Mouse (Mus musculus) kidney, adult 2 months (tissue): ENCODE measurements around the gene Prnd. TPM values are rescaled to one million over a fixed set of nuclear protein-coding genes. Genes with fewer than 3 reads are reported as not detected.

Experiments
- DNase-seq: peaks from one replicate; pipeline ENCODE4 v3.0.0; 2021
- H3K27ac ChIP-seq: fragments of 200-500 bp; 2 replicates; pipeline ENCODE4 v1.5.1; 2012; ENCODE audit warnings: low read depth, low read length, control low read depth, inconsistent platforms; ENCODE audit not compliant: insufficient read depth
- H3K27me3 ChIP-seq: fragments of 200-500 bp; replicated peaks from 2 replicates; pipeline ENCODE4 v1.6.1; 2012; ENCODE audit warnings: mild to moderate bottlenecking, moderate library complexity, low read length, inconsistent platforms; ENCODE audit not compliant: control insufficient read depth, insufficient read depth
- H3K36me3 ChIP-seq: fragments of 200-500 bp; 2 replicates; pipeline ENCODE4 v1.6.1; 2012; ENCODE audit warnings: mild to moderate bottlenecking, moderate library complexity, low read length, inconsistent platforms; ENCODE audit not compliant: control insufficient read depth, insufficient read depth
- H3K4me1 ChIP-seq: fragments of 200-500 bp; 2 replicates; pipeline ENCODE4 v1.6.1; 2011; ENCODE audit warnings: low read length; ENCODE audit not compliant: control insufficient read depth, insufficient read depth
- H3K4me3 ChIP-seq: fragments of 200-500 bp; 2 replicates; pipeline ENCODE4 v1.5.1; 2011; ENCODE audit warnings: mild to moderate bottlenecking, low read depth, low read length, control low read depth; ENCODE audit not compliant: insufficient read depth
- CTCF ChIP-seq: fragments of 200-500 bp; conservative IDR thresholded peaks from 2 replicates; pipeline ENCODE4 v1.5.1; 2011; ENCODE audit warnings: low read depth, mild to moderate bottlenecking, control low read depth, low read length, moderate library complexity, mixed read lengths; ENCODE audit not compliant: insufficient read depth, insufficient read length
- POLR2A ChIP-seq: fragments of 200-500 bp; IDR thresholded peaks from one replicate; pipeline ENCODE4 v1.6.1; 2011; ENCODE audit warnings: low read depth, low read length, control low read depth
- WGBS: fragments of 180-500 bp; shearing (Covaris S2); methylation state at CpG from one replicate; pipeline ENCODE4 v1.1.7; 2018; 5-methylcytosine and 5-hydroxymethylcytosine counted together
- polyA plus RNA-seq: library from polyadenylated mRNA; depleted of rRNA; stranded (reverse); fragments of >200 nt; gene quantifications from 2 replicates; pipeline ENCODE4 v1.2.3, GENCODE M21; 2012

Prnd gene
- polyA plus RNA-seq, 1 experiment: 1.0 TPM

- peak; percentile 11 for DNase-seq
- H3K27me3 ChIP-seq: no peaks in the 10 kb centered on the region
- no peak overlapping the region for H3K27ac ChIP-seq
- H3K4me3 ChIP-seq: no peak overlapping the region
- TF ChIP-seq CTCF (no peak), POLR2A (no peak)
- 62% methylated on average over 9 of the region's 9 CpGs for WGBS
- no peaks in the 10 kb centered on the region for H3K4me1 ChIP-seq
- H3K36me3 ChIP-seq: no peaks in the 10 kb centered on the region
Observed at GRCm38 (mm10) chr2:131954835-131955234, 4.2 kb downstream of the Prnd start.

GRCm38 (mm10) chr2:131955264-131955663 lies 4.6 kb downstream of the Prnd start:
- H3K4me1 ChIP-seq: no peaks in the 10 kb centered on the region
- H3K4me3 ChIP-seq: 0 out of 2 replicates have a peak overlapping the region, but pooled peaks have one; percentile 4
- H3K27ac ChIP-seq: no peak overlapping the region
- WGBS: 15% methylated on average over 17 of the region's 17 CpGs
- DNase-seq: peak; percentile 21
- no peaks in the 10 kb centered on the region for H3K27me3 ChIP-seq
- H3K36me3 ChIP-seq: no peaks in the 10 kb centered on the region
- TF ChIP-seq POLR2A (no peak), CTCF (no peak)

- H3K4me1 ChIP-seq: no peaks in the 10 kb centered on the region
- 85% methylated on average over 7 of the region's 7 CpGs for WGBS
- DNase-seq: no peak
- H3K27me3 ChIP-seq: no peaks in the 10 kb centered on the region
- H3K27ac ChIP-seq: no peak overlapping the region
- no peak overlapping the region for H3K4me3 ChIP-seq
- TF ChIP-seq CTCF (no peak), POLR2A (no peak)
- H3K36me3 ChIP-seq: no peaks in the 10 kb centered on the region
Observed at GRCm38 (mm10) chr2:131956336-131957256, 5.9 kb downstream of the Prnd start.

- TF ChIP-seq POLR2A (no peak), CTCF (no peak)
- DNase-seq: peak; percentile 63
- WGBS: 43% methylated on average over 9 of the region's 9 CpGs
Observed at GRCm38 (mm10) chr2:131957731-131958222, 7.1 kb downstream of the Prnd start.

GRCm38 (mm10) chr2:131961671-131962070 lies 11.0 kb downstream of the Prnd start:
- 77% methylated on average over 2 of the region's 2 CpGs for WGBS
- H3K36me3 ChIP-seq: no peaks in the 10 kb centered on the region
- DNase-seq: no peak
- H3K4me1 ChIP-seq: no peaks in the 10 kb centered on the region
- H3K4me3 ChIP-seq: no peak overlapping the region
- TF ChIP-seq CTCF (no peak), POLR2A (no peak)
- H3K27ac ChIP-seq: no peak overlapping the region
- no peaks in the 10 kb centered on the region for H3K27me3 ChIP-seq

More at GRCm38 (mm10) chr2:131957731-131958222, 7.1 kb downstream of the Prnd start:
- Histone ChIP-seq H3K4me3 (no peak overlapping the region), H3K27ac (no peak overlapping the region), H3K36me3 (no peaks in the 10 kb centered on the region), H3K4me1 (no peaks in the 10 kb centered on the region), H3K27me3 (no peaks in the 10 kb centered on the region)

- H3K27me3 ChIP-seq: no peaks in the 10 kb centered on the region
- no peak overlapping the region for H3K27ac ChIP-seq
- no peak overlapping the region for H3K4me3 ChIP-seq
- TF ChIP-seq POLR2A (no peak), CTCF (no peak)
- no peak for DNase-seq
- H3K36me3 ChIP-seq: no peaks in the 10 kb centered on the region
- no peaks in the 10 kb centered on the region for H3K4me1 ChIP-seq
- WGBS: 93% methylated on average over 2 of the region's 2 CpGs
Observed at GRCm38 (mm10) chr2:131970597-131970996, 19.9 kb downstream of the Prnd start.

GRCm38 (mm10) chr2:131971098-131971497 lies 20.4 kb downstream of the Prnd start:
- no peak overlapping the region for H3K27ac ChIP-seq
- H3K4me3 ChIP-seq: no peak overlapping the region
- WGBS: 80% methylated on average over 4 of the region's 4 CpGs
- no peaks in the 10 kb centered on the region for H3K27me3 ChIP-seq
- TF ChIP-seq CTCF (no peak), POLR2A (no peak)
- no peak for DNase-seq
- H3K36me3 ChIP-seq: no peaks in the 10 kb centered on the region
- no peaks in the 10 kb centered on the region for H3K4me1 ChIP-seq
